Mouse (Mus musculus) layer of hippocampus, adult 8-10 months (tissue): ENCODE data around the gene Nfib. TPM values are rescaled to one million over a fixed set of nuclear protein-coding genes. Genes with fewer than 3 reads are reported as not detected.

ENCODE experiments used
- DNase-seq, 2 experiments: peaks; one replicate each; pipeline ENCODE4 v3.0.0; 2022; ENCODE audit warnings: low spot score in 2 of 2
- total RNA-seq, 4 experiments: library from RNA; stranded (reverse); gene quantifications; 2 replicates each; pipeline ENCODE4 v1.2.4; 2022

Nfib gene
- total RNA-seq, 4 experiments from 2014 or later, result 125 to 165 (median 149) TPM

- no peak for DNase-seq
Observed at GRCm38 (mm10) chr4:82470938-82471320, 234.6 kb downstream of the Nfib start.

- DNase-seq, result no peak
Observed at GRCm38 (mm10) chr4:82470212-82470937, 235.2 kb downstream of the Nfib start.

- DNase-seq, result no peak
Observed at GRCm38 (mm10) chr4:82468944-82469343, 236.6 kb downstream of the Nfib start.

- DNase-seq, result no peak
Observed at GRCm38 (mm10) chr4:82466717-82467116, 238.8 kb downstream of the Nfib start.

- no peak for DNase-seq
Observed at GRCm38 (mm10) chr4:82466144-82466543, 239.4 kb downstream of the Nfib start.

GRCm38 (mm10) chr4:82464051-82464632 is 241.4 kb downstream of the Nfib start:
- DNase-seq, result peak; percentile 37 to 55

- no peak for DNase-seq
Observed at GRCm38 (mm10) chr4:82463189-82463715, 242.3 kb downstream of the Nfib start.

- DNase-seq, result no peak
Observed at GRCm38 (mm10) chr4:82461676-82462075, 243.9 kb downstream of the Nfib start.

GRCm38 (mm10) chr4:82458895-82459294 is 246.7 kb downstream of the Nfib start:
- DNase-seq, result no peak

GRCm38 (mm10) chr4:82456908-82457307 is 248.6 kb downstream of the Nfib start:
- DNase-seq, result no peak

- DNase-seq, result no peak
Observed at GRCm38 (mm10) chr4:82456323-82456713, 249.2 kb downstream of the Nfib start.

GRCm38 (mm10) chr4:82455617-82456322 is 249.8 kb downstream of the Nfib start:
- DNase-seq, result no peak

- DNase-seq, result peak; percentile 37 to 38
Observed at GRCm38 (mm10) chr4:82454989-82455388, 250.6 kb downstream of the Nfib start.

- no peak for DNase-seq
Observed at GRCm38 (mm10) chr4:82453341-82453740, 252.2 kb downstream of the Nfib start.

- no peak for DNase-seq
Observed at GRCm38 (mm10) chr4:82452905-82453304, 252.6 kb downstream of the Nfib start.

GRCm38 (mm10) chr4:82447061-82447671 is 258.4 kb downstream of the Nfib start:
- DNase-seq, result peak; percentile 80 to 83

GRCm38 (mm10) chr4:82444078-82444477 is 261.5 kb downstream of the Nfib start:
- no peak for DNase-seq

GRCm38 (mm10) chr4:82443441-82443840 is 262.1 kb downstream of the Nfib start:
- no peak for DNase-seq

- DNase-seq, result no peak
Observed at GRCm38 (mm10) chr4:82443003-82443402, 262.5 kb downstream of the Nfib start.

GRCm38 (mm10) chr4:82440606-82441005 is 264.9 kb downstream of the Nfib start:
- no peak for DNase-seq

- DNase-seq, result no peak
Observed at GRCm38 (mm10) chr4:82439813-82440212, 265.7 kb downstream of the Nfib start.

- DNase-seq, result no peak
Observed at GRCm38 (mm10) chr4:82438631-82439030, 266.9 kb downstream of the Nfib start.
